Mouse (Mus musculus) large intestine, adult 2 months (tissue): ENCODE results near the gene Plxna2. TPM values are rescaled to one million over a fixed set of nuclear protein-coding genes. Genes with fewer than 3 reads are reported as not detected.

Source experiments
- DNase-seq: peaks from one replicate; pipeline ENCODE4 v3.0.0-alpha.2; 2012; ENCODE audit warnings: low read depth, low spot score
- WGBS: fragments of 180-500 bp; shearing (Covaris S2); methylation state at CpG from one replicate; pipeline ENCODE4 v1.1.7; 2018; 5-methylcytosine and 5-hydroxymethylcytosine counted together
- polyA plus RNA-seq: library from polyadenylated mRNA; depleted of rRNA; stranded (reverse); fragments of >200 nt; gene quantifications from 2 replicates; pipeline ENCODE4 v1.2.3, GENCODE M21; 2012

Gene Plxna2
- polyA plus RNA-seq, 1 experiment = 5.1 TPM

DNA sequence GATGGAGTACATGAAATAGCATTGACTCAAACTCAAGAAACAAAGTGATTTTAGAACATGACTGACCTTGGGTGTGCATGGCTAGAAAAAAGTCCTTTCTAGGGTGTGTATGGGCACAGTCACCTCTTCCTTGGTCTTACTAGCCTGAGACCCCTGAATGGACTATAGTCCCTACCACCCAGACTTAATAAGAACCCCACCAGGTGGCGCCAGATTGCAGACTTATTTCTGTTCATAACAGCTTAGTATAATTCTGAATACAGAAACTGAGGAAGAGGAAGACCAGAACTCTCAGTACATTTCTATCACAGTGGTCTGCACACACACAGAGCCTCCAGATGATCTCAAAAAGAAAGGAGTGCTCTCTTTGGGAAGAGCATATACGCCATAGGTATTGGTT, 135.2 kb downstream of the Plxna2 start:
- 55% methylated on average over 2 of the region's 2 CpGs for WGBS
- no peak for DNase-seq

DNA sequence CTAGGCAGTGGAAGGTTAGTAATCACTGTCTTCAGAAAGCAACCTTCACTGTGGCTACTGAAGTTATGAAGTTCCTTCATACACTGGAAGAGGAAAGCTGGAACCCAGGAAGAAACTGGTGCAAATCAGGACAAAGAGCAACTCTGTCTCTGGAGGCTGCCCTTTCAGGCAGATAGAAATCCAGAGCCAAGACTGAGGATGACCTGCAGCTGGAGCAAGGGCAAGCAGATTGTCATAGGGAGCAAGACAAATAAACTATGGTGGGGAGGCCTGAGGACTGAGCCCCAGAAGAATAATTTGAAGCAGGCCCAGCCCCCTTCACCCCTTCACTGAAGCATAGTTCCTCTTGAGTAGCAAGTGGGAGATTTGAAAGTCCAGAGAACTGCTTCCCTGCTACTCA, 138.0 kb downstream of the Plxna2 start:
- no peak for DNase-seq

DNA sequence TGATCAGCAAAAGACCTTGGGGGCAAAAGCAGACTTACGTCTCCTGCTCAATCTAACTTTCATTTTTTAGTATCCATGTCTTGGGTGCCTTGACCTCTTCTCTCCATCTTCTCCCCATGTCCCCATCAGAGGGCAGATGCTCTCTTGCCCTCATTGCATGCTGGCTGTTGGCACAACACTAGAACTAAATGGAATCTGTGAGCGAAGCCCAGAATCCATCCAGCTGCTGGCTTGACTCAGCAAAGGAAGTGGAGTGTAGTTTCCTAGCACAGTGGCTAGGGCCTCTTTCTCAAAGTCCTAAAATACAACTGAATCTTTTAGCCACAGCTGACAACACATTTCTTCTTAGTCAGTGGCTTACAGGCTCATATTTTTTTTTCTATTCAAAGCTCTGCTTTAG, 138.4 kb downstream of the Plxna2 start:
- DNase-seq = no peak
- 85% methylated on average over 2 of the region's 2 CpGs for WGBS

DNA sequence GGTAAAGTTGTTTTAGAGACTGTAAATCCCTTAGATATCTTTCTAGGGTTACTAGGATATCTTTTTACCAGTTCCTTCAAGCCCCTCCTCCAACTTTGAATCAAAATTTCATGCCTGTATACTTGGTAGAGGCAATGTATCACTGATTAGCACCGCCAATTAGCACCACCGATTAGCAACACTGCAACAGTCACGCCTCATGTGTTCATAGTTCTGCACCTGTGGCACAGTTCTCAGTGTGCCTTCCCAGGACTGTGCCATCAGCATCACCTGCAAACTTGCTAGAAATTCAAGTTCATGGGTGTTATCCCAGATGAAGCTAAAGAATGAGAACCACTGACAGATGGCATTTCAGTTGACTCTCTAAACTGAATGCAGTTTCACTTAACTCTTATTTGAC, 138.8 kb downstream of the Plxna2 start:
- WGBS = 93% methylated on average over 3 of the region's 3 CpGs

DNA sequence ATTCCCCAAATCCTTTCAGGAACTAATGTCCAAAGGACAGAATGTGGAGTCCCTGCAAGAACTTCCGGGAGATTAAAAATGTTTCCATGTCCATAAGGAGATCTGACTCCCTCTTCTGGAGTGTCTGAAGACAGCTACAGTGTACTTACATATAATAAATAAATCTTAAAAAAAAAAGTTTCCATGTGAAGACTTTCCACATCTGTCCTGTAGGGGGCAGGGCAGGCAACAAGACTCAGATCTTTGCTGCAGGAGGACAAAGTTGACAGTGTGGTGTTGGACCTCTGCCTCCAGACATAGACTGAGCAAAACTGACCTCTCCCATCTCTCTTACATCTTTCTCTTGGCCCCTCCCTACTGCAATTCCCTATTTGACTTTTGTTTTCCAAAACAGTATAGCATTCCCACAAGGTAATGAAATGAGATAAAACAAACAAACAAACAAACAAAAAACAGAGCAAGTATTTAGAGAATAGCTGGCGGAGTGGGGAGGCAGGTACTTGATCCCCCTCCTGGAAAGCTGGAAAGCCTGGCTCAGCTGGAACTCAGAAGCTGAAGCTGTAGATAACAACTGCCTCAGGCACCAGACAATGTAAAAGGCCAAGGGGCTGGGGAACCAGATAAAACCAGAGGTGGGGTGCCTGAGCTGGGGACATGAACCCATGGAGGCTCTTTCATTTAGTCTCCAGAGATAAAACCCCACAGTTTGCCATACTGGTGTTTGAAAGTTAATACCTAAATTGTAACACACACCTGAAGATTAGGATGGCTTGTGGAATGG, 143.6 kb downstream of the Plxna2 start:
- DNase-seq = no peak
- WGBS = 74% methylated on average over 2 of the region's 2 CpGs

More for the DNA sequence above, 138.8 kb downstream of the Plxna2 start:
- DNase-seq = no peak

DNA sequence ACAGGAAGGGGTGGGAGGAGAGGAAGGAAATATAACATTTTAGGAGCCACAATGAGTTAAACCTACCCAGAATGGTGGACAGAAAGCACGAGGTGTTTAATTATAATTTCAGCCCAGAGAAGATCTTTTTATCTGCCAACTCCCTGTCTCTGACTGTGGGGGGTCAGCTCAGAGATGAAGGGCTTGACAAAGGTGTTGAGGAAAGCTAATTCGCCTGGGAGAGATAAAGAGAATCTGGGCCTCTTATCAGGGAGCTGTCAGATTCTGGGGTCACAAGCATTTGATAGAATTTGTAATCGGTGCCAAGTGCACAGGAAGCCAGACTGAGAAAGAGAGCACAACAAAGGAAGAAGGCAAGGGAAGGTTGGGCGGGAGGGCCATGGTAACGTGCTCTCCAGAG, 144.9 kb downstream of the Plxna2 start:
- 78% methylated on average over 5 of the region's 5 CpGs for WGBS

DNA sequence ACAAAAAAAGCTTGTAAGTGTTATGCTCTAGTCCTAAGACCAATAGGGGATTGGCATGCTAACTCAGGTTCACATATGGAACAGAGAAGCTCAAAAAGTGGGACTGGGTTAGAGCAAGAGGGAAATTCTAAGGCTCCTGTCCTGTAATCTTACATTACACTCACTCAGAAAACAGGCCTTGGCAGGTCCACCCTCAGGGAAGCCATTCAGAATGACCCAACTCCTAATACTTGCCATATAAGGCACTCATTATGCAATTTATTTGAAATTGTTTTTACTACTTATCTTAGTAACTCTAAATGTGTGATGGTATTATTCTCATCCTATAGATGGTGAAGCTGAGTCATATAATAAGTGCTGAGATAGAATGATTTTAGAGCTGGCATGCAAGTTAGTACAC, 146.9 kb downstream of the Plxna2 start:
- no peak for DNase-seq

More for the DNA sequence above, 144.9 kb downstream of the Plxna2 start:
- DNase-seq = no peak

DNA sequence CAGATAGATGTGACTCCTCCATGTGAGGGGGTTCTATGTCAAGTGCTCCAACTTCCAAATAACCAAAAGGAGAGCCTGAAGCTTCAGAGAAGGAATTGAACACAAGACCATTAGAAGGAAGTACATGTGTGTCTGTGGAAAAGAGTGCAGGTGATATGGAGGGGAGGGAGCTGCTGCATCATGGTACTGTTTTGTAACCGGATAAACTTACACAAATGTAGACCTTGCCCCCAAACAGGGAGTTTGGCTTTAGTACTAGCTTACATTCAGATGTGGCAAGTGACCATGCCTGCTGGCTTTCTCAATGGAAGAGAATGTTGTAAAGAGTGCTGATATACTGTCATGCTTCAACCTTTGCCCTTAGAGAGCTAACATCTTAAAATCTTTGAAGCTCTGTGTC, 150.8 kb downstream of the Plxna2 start:
- DNase-seq = no peak
- 68% methylated on average over 1 of the region's 1 CpGs for WGBS

DNA sequence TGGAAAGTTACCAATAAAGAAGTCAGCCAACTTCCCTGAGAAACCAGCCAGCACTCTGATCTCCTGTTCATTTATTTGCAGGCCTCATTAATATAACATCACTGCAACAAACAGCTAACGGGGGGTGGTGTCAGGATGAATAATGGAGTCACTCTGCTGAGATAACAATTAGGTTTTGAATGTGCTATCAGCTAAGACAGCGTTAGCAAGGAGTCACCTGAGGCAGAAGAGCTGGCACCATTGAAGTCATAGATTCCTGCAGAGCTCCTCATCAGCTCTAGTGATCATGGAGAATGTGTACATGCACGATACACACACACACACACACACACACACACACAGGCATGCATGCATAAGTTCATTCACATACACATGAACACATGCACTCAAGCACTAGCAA, 154.0 kb downstream of the Plxna2 start:
- 83% methylated on average over 3 of the region's 3 CpGs for WGBS
- no peak for DNase-seq

DNA sequence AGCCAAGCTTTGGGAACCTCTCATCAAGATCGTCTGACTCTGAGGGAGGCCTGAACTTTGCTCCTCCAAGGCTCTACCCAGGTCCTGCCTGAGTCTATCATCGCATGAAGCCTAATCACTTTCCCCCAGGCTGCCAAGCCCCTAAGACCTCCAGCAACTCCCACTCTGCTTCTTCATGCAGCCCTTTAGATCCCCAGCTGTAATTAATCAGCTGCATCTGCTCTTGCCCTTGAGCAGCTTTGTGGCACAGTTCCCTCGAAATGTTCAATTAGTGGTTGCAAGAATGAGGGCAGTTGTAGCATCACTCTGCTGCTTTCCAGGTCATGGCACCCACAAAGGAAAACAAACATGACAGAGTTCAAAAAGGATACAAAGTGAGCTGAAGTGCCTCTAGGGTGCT, 155.9 kb downstream of the Plxna2 start:
- 68% methylated on average over 3 of the region's 3 CpGs for WGBS
- no peak for DNase-seq

DNA sequence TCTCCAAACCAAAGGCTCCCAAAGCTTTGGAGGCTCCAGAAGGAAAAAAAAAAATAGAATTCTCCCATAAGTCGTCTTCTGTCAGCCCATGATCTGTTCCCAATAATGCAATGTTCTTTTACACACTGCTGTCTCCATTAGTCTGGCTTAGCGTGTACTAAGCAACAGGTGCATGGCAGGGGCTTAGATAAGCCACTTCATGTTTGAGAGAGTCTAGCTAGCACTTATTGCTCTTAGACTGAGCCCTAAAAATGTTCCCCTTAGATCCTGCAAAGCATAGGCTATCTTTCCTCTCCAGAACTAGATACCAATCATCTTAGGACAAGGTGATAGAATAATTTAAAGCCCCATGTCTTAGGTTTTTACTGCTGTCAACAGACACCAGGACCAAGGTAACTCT, 156.3 kb downstream of the Plxna2 start:
- DNase-seq = no peak
- 81% methylated on average over 2 of the region's 2 CpGs for WGBS

DNA sequence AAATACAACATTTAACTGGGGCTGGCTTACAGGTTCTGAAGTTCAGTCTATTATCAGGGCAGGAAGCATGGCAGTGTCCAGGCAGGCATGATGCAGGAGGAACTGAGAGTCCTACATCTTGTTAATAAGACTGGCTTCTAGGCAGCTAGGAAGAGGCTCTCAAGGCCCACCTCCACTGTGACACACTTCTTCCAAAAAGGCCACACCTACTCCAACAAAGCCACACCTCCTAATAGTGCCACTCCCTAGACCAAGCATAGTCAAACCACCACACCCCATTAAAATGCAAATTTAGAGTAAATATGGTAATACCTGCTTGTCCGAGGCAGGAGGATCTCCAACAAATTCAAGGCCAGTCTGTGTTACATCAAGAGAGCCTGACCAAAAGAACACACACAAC, 156.7 kb downstream of the Plxna2 start:
- 68% methylated on average over 1 of the region's 1 CpGs for WGBS
- no peak for DNase-seq

DNA sequence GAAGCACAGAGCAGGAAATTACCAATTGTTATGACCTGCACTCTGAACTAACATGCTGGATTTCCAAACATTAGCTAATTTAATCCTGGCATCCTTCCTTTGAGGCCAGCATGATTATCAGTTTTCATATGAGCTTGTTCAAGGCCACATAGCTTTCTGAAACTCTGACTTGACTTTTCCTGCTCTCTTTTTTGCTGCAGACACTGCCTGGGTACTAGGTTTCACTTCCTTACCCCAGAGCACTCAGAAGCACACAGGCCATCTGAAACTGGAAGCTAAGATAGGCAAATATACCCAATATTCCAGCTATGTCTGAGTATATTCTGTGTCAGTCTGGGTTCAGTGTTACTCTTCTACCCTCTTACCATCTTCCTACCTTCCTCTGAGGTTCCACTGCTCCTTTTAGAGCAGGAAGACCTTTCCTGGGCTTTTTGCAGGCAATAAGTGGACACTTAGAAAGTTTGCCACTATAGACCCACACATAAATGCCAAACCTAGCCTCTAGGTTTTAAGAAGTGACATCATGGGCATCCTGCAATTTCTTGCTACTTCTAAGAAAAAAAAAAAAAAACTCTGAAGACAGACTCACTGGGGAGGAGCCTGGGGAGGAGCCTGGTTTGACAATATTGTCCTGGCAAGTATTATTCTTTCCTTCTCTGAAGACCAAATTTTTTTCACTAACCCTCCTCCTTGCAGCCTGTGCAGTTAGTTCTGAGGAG, 157.8 kb downstream of the Plxna2 start:
- no peak for DNase-seq

DNA sequence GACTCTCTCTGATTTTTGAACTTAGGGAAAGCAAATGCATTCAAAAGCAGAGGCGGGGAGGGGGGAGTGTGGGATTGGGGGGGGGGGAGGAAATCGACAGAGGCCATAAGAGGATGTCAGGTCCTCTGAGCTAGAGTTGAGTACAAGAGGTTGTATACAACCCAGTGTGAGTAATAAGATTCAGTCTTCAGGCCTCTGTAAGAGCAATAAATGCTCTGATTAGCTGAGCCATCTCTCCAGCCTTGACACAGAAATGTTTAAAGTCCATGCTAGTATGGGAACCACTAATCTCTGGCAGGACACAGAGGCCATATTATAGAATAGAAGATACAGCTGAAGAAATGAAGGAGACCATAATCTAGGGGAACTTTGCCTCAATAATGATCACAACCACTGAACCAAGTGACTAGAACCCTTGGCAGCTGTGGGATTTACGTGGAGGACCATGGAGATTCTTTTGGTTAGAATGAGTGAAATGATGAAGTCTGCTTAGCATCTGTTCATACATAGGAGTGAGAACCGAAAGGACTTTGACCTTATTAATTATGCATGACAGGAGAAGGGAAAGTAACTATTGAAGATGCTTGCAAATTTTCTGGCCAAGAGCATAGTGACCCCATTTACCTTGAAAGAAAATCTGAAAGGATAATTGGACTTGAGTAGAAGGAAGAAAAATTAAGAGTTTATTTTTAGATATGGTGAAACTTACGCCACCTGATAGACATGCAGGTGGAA, 158.7 kb downstream of the Plxna2 start:
- no peak for DNase-seq
- 88% methylated on average over 5 of the region's 5 CpGs for WGBS

DNA sequence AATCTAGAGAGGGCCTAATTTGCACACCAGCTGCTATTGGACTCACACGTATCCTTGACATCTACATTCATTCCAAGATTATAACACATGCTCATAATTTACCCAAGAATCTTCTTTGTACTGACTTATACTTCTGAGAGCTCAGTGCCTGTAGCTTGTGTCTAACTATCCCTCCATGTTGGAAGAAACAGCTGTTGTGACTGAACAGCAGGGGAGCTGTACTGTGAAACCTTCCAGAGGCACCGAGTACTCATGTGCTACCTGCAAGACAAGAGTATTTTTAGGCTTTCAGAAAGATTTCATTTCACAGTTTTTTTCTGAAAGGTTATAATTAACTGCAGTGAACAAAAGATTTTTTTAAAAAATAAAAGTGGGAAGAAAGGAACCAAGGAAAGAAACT, 159.6 kb downstream of the Plxna2 start:
- DNase-seq = no peak
- WGBS = 94% methylated on average over 2 of the region's 2 CpGs

DNA sequence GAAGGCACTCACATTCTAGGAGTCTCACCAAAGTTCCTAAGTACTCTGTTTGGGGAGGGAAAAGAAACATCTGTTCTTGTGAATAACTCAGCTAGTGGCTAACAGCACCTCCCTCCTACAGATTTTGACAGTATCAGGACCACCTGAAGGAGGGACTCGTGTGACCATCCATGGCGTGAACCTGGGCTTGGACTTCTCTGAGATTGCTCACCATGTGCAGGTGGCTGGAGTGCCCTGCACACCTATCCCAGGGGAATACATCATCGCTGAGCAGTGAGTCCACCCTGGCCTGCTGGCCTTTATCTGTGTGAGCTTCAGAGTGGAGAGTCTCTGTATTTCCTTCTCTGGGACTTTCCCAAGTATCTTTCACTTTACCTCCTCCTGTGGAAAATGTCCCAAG, 162.4 kb downstream of the Plxna2 start:
- no peak for DNase-seq
- 92% methylated on average over 3 of the region's 3 CpGs for WGBS

DNA sequence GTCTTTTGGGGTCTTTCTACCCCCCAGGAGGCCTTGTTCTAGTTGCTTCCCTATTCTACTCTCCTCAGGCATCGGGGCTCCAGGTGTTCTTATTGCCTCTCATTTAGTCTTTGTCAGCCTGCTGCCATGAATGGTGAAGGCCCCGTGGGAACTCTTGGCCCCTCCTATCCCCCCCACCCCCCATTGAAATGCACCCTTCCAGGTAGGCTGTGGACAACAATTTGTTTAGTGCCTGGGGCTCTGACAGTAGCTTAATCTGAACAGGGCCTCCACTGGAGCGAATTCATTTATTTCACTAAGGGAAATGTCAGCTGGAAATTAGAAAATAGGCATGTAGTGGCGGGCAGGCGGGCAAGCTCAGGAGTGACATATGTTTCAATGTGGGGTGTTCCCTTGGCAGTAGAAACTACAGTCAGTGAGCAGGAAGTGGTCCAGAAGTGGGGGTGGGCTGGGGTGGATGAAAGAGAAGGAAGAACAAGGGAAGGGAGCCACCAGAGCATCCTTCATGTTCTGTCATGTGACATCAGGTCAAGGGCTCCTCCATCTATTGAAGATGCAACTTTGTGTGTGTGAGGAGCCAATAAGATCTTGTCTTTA, 162.9 kb downstream of the Plxna2 start:
- 81% methylated on average over 5 of the region's 5 CpGs for WGBS
- no peak for DNase-seq

DNA sequence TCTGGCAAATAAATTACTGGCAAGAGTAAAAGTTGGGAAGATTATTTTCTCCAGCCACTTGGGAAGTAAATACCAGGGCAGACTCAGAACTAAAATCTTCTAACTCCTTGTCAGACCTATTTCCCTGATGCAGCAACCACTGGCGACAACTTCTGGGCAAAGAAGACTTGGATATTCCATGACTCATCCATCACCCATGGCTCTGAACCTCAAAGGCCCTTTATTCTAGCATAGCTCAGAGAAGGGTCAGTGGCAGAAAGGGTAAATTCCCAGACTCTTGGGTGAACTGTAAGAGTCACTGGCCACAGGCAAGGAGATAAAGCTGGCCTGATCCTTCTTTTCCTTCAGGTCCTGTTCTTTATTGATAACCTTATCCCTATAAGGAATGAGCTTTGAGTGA, 163.5 kb downstream of the Plxna2 start:
- no peak for DNase-seq
- 80% methylated on average over 1 of the region's 1 CpGs for WGBS

DNA sequence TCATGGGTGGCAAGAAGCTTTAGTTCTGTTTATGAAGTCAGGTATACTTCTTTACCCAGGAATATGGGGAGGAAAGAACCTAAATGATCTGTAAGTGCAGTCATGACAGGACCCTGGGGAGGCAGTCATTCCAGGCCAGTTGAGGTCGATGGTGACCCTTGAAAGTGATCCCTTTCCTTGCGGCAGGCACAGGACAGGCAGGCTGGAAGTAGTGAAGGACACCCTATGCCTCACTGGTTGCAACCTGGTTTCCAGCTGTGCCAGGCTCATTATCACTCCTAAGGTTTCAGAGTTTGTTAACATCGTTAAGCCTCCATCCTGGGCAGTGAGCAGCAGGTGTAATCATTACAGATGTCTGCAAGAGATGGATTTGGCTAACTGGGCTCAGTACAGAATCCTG, 164.3 kb downstream of the Plxna2 start:
- no peak for DNase-seq
- WGBS = 66% methylated on average over 3 of the region's 3 CpGs

DNA sequence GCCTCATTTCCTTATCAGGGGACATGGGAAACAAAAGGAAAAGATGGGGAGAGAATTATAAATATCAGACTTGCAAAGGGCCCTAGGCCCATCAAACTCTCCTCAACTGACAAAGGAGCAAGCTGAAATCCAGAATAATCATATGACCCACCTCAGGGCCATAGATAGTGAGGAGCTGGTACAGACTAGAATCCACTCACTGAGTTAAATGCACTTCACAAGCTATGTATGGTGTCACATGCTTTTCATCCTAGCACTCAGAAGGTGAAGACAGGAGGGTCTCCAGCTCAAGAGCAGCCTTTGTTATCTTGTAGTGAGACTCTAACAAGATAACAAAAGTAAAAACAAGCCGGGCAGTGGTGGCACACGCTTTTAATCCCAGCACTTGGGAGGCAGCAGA, 169.6 kb downstream of the Plxna2 start:
- DNase-seq = no peak
- 92% methylated on average over 2 of the region's 2 CpGs for WGBS
